Mouse (Mus musculus): ENCODE results near the gene Pth1r. TPM values are rescaled to one million over a fixed set of nuclear protein-coding genes. Genes with fewer than 3 reads are reported as not detected.

Pth1r gene
- polyA plus RNA-seq, 2 experiments = 96.9 to 149 TPM

DNA sequence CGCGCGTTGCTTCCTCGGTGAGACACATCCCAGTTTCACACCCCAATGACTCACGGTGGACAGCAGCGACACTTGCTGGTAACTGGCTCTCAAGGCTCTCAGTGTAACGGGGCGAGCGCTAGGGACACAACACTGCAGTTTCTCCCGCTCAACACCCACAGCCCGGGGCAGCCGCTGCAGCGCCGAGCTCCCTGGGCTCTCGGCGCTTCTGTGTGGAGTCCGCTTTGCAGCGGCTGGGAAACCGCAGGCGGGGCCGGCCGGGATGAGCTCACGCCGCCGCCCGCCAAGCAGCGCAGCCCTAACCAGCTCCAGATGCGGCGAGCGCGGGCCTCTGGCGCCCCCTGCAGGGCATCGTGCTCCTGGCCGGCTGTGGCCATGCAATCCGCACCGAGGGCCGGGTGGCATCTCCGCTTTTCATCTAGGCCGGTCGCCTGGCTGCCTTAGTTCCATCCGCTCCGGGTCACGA, 34.3 kb upstream of the Pth1r start:
- no peaks in the 10 kb centered on the region for H3K36me3 ChIP-seq (ENCODE audit: control insufficient read depth, insufficient read depth, low read length)
- peak overlapping the region; percentile 46 for H3K4me3 ChIP-seq (replicated peaks; ENCODE audit: low read length)
- H3K27ac ChIP-seq (replicated peaks; ENCODE audit: low read depth, low read length) = peak overlapping the region; percentile 78
- H3K27me3 ChIP-seq (ENCODE audit: control insufficient read depth, insufficient read depth, low read length) = no peaks in the 10 kb centered on the region
- no peak for TF ChIP-seq POLR2A (IDR thresholded peaks at IDR 0.05; ENCODE audit: borderline replicate concordance, extremely low read depth, insufficient read depth, insufficient read length)
- H3K4me1 ChIP-seq (ENCODE audit: control insufficient read depth, insufficient read depth, low read length) = peaks cover 22% of the 10 kb centered on the region
- peak overlapping the region; percentile 65 for H3K9ac ChIP-seq (ENCODE audit: low read depth, low read length, severe bottlenecking)
- DNase-seq (ENCODE audit: low spot score) (peak; percentile 91), ATAC-seq (ENCODE audit: low FRiP score, low read depth) (peak; percentile 94)
- peak overlapping the region; percentile 85 for H3K4me2 ChIP-seq (replicated peaks; ENCODE audit: low read depth, low read length, severe bottlenecking)
- no peaks in the 10 kb centered on the region for H3K9me3 ChIP-seq (ENCODE audit: control insufficient read depth, low read length)
- under 1% methylated on average over 30 of the region's 43 CpGs for WGBS

DNA sequence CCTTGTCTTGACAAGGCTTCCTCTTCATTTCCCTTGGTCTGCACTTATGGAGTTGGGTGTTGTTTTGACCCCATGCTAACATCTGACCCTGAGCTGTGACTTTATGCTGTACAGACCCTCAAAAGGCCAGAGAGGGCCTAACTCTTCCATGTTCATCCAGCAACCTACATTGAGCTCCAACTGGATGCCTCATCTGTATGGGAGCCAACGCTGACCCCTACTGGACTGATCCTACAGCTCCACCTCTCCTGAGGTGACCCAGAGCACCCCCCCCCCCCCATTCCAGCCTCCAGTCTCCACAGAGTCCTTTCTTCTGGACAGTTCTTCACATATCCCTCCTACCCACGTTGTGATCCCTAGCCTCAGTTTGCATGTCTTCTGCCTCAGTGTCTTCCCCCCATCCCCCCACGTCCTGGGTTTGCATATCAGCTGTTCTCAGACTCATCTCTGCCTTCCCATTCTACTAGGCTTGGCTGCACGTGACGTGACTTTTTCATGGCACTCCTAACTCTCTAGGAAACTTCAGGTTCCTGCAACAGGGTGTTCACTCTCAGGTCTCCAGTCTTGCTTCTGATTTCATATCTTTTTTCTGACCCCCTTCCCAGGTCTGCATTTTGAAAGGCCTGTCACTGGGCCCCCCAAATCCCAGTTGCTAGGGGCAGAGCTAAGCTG, 32.4 kb upstream of the Pth1r start:
- Histone ChIP-seq H3K27me3 (ENCODE audit: control insufficient read depth, insufficient read depth, low read length) (no peaks in the 10 kb centered on the region), H3K9me3 (ENCODE audit: control insufficient read depth, low read length) (no peaks in the 10 kb centered on the region), H3K4me3 (replicated peaks; ENCODE audit: low read length) (no peak overlapping the region), H3K27ac (replicated peaks; ENCODE audit: low read depth, low read length) (no peak overlapping the region), H3K4me1 (ENCODE audit: control insufficient read depth, insufficient read depth, low read length) (peaks cover 28% of the 10 kb centered on the region), H3K9ac (ENCODE audit: low read depth, low read length, severe bottlenecking) (no peak overlapping the region), H3K36me3 (ENCODE audit: control insufficient read depth, insufficient read depth, low read length) (no peaks in the 10 kb centered on the region), H3K4me2 (replicated peaks; ENCODE audit: low read depth, low read length, severe bottlenecking) (no peak overlapping the region)
- whole genome bisulfite sequencing = 65% methylated on average over 5 of the region's 5 CpGs
- no peak for TF ChIP-seq POLR2A (IDR thresholded peaks at IDR 0.05; ENCODE audit: borderline replicate concordance, extremely low read depth, insufficient read depth, insufficient read length)
- ATAC-seq (ENCODE audit: low FRiP score, low read depth) (no peak), DNase-seq (ENCODE audit: low spot score) (peak; percentile 55)

DNA sequence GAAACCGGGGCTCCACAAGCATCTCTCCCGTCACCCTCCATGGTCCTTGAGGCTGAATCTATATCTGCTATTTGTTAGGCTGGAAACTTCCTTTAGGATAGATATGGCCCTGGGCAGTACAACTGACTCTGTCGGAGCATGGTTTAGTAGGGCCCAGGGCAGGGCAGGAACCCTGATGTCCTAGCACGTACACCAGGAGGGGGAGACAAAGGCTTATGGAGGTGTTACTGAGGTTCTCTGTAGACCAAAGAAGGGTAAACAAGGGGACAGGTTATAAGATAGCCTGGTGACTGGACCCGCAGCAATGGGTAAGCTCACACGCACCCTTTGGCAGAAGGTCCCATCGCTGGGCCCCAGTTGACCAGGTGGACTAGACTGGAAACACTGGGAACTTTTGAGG, 31.6 kb upstream of the Pth1r start:
- no peaks in the 10 kb centered on the region for H3K9me3 ChIP-seq (ENCODE audit: control insufficient read depth, low read length)
- no peak for ATAC-seq (ENCODE audit: low FRiP score, low read depth)
- no peak overlapping the region for H3K4me2 ChIP-seq (replicated peaks; ENCODE audit: low read depth, low read length, severe bottlenecking)
- no peaks in the 10 kb centered on the region for H3K36me3 ChIP-seq (ENCODE audit: control insufficient read depth, insufficient read depth, low read length)
- H3K27ac ChIP-seq (replicated peaks; ENCODE audit: low read depth, low read length) = no peak overlapping the region
- no peak for TF ChIP-seq POLR2A (IDR thresholded peaks at IDR 0.05; ENCODE audit: borderline replicate concordance, extremely low read depth, insufficient read depth, insufficient read length)
- no peak overlapping the region for H3K9ac ChIP-seq (ENCODE audit: low read depth, low read length, severe bottlenecking)
- no peak for DNase-seq (ENCODE audit: low spot score)
- no peak overlapping the region for H3K4me3 ChIP-seq (replicated peaks; ENCODE audit: low read length)
- H3K27me3 ChIP-seq (ENCODE audit: control insufficient read depth, insufficient read depth, low read length) = no peaks in the 10 kb centered on the region
- WGBS = 76% methylated on average over 7 of the region's 7 CpGs
- H3K4me1 ChIP-seq (ENCODE audit: control insufficient read depth, insufficient read depth, low read length) = peaks cover 28% of the 10 kb centered on the region

DNA sequence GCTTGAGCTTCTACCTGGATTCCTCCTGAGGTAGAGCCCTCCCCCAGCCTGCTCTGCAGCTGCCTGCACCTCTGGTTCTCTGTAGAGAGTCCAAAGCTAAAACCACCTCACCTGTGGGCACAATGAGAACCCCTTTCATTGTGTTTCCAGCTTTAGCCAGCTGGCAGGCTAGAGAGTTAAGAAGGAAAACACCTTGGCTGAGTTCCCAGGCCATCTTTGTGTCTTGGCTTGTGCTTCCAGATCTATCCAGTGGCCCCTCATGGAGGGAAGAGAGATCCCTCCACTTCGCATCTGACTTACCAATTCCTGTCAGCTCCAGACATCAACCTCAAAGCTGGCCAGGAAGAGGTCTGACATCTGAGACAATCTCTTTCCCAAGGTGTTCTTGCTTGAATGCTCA, 31.2 kb upstream of the Pth1r start:
- H3K9me3 ChIP-seq (ENCODE audit: control insufficient read depth, low read length) = no peaks in the 10 kb centered on the region
- H3K4me3 ChIP-seq (replicated peaks; ENCODE audit: low read length) = no peak overlapping the region
- H3K27ac ChIP-seq (replicated peaks; ENCODE audit: low read depth, low read length) = no peak overlapping the region
- TF ChIP-seq POLR2A (IDR thresholded peaks at IDR 0.05; ENCODE audit: borderline replicate concordance, extremely low read depth, insufficient read depth, insufficient read length) = no peak
- no peak for ATAC-seq (ENCODE audit: low FRiP score, low read depth)
- no peak overlapping the region for H3K9ac ChIP-seq (ENCODE audit: low read depth, low read length, severe bottlenecking)
- peak; percentile 57 for DNase-seq (ENCODE audit: low spot score)
- 71% methylated on average over 1 of the region's 1 CpGs for WGBS
- no peaks in the 10 kb centered on the region for H3K36me3 ChIP-seq (ENCODE audit: control insufficient read depth, insufficient read depth, low read length)
- no peaks in the 10 kb centered on the region for H3K27me3 ChIP-seq (ENCODE audit: control insufficient read depth, insufficient read depth, low read length)
- H3K4me2 ChIP-seq (replicated peaks; ENCODE audit: low read depth, low read length, severe bottlenecking) = no peak overlapping the region
- peaks cover 28% of the 10 kb centered on the region for H3K4me1 ChIP-seq (ENCODE audit: control insufficient read depth, insufficient read depth, low read length)

DNA sequence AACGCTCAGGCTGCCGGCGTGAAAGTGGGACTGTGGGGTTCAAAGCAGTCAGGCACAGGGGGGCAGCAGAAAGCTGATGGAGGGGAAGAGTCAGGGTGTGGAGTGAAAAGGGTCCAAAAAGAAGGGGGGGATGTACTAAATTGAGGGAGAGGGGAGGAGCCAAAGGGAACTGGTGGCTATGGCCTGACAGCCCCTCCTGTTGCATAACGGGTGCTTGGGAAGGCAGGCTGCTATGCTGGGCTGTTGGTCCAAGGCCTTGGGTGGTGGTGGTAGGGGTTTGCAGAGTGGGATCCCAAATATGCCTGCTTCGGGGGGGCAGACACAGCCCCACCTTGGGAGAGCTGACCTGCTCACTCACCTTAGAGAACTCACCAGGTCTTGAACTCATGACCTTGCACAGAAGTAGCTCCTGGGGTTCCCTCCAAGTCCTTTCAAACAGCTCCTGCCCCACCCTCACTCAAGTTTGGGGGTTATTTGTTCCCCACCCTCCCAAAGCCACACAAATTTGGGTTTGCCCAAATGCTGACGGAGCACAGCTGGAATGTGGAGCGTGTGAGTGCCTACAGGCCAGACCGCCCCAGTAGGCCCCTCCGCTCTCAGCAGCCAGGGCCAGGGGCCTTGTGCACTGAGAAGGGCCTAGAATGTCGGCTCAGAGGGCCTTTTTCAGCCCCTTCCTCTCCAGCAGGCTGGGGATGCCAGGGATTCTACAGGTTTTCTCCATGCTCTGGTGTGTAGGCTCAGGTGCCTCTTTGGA, 28.5 kb upstream of the Pth1r start:
- ATAC-seq (ENCODE audit: low FRiP score, low read depth) (no peak), DNase-seq (ENCODE audit: low spot score) (no peak)
- TF ChIP-seq POLR2A (IDR thresholded peaks at IDR 0.05; ENCODE audit: borderline replicate concordance, extremely low read depth, insufficient read depth, insufficient read length) = no peak
- WGBS = 62% methylated on average over 10 of the region's 10 CpGs
- H3K27me3 ChIP-seq (ENCODE audit: control insufficient read depth, insufficient read depth, low read length) = no peaks in the 10 kb centered on the region
- H3K27ac ChIP-seq (replicated peaks; ENCODE audit: low read depth, low read length) = no peak overlapping the region
- H3K4me2 ChIP-seq (replicated peaks; ENCODE audit: low read depth, low read length, severe bottlenecking) = no peak overlapping the region
- no peaks in the 10 kb centered on the region for H3K36me3 ChIP-seq (ENCODE audit: control insufficient read depth, insufficient read depth, low read length)
- no peak overlapping the region for H3K4me3 ChIP-seq (replicated peaks; ENCODE audit: low read length)
- no peak overlapping the region for H3K9ac ChIP-seq (ENCODE audit: low read depth, low read length, severe bottlenecking)
- peaks cover 20% of the 10 kb centered on the region for H3K4me1 ChIP-seq (ENCODE audit: control insufficient read depth, insufficient read depth, low read length)
- no peaks in the 10 kb centered on the region for H3K9me3 ChIP-seq (ENCODE audit: control insufficient read depth, low read length)

Data from limb, embryonic 14.5 days (tissue).